Mouse (Mus musculus): ENCODE results near the gene Mettl8.

Gene Mettl8

GRCm38 (mm10) chr2:71055300-71056114 is at the start of gene Mettl8, which contains the start of gene Dcaf17:
Gene Mettl8 (minus strand): TSS chr2:71055583.
Gene Dcaf17 (plus strand): TSS chr2:71055328.
- DNase-seq (ENCODE audit: low spot score in 2 of 2), result peak; percentile 85 to 91

- no peak for DNase-seq (ENCODE audit: low spot score in 2 of 2)
Measured at GRCm38 (mm10) chr2:71104696-71105095, 49.3 kb upstream of the Mettl8 start.

GRCm38 (mm10) chr2:71103292-71103680 is 47.9 kb upstream of the Mettl8 start:
- peak in 1 of 2 experiments; percentile 11 for DNase-seq (ENCODE audit: low spot score in 2 of 2)

GRCm38 (mm10) chr2:71102621-71103291 is 47.4 kb upstream of the Mettl8 start:
- no peak for DNase-seq (ENCODE audit: low spot score in 2 of 2)

- DNase-seq (ENCODE audit: low spot score in 2 of 2), result no peak
Measured at GRCm38 (mm10) chr2:71096170-71096569, 40.8 kb upstream of the Mettl8 start.

- no peak for DNase-seq (ENCODE audit: low spot score in 2 of 2)
Measured at GRCm38 (mm10) chr2:71090660-71091445, 35.5 kb upstream of the Mettl8 start.

GRCm38 (mm10) chr2:71089766-71090165 is 34.4 kb upstream of the Mettl8 start:
- no peak for DNase-seq (ENCODE audit: low spot score in 2 of 2)

- no peak for DNase-seq (ENCODE audit: low spot score in 2 of 2)
Measured at GRCm38 (mm10) chr2:71083454-71084193, 28.2 kb upstream of the Mettl8 start.

GRCm38 (mm10) chr2:71082416-71082815 is 27.0 kb upstream of the Mettl8 start:
- DNase-seq (ENCODE audit: low spot score in 2 of 2), result no peak

- DNase-seq (ENCODE audit: low spot score in 2 of 2), result no peak
Measured at GRCm38 (mm10) chr2:71073828-71074227, 18.4 kb upstream of the Mettl8 start.

- no peak for DNase-seq (ENCODE audit: low spot score in 2 of 2)
Measured at GRCm38 (mm10) chr2:71073330-71073729, 17.9 kb upstream of the Mettl8 start.

GRCm38 (mm10) chr2:71071601-71072000 is 16.2 kb upstream of the Mettl8 start:
- no peak for DNase-seq (ENCODE audit: low spot score in 2 of 2)

- no peak for DNase-seq (ENCODE audit: low spot score in 2 of 2)
Measured at GRCm38 (mm10) chr2:71056115-71056835, 892 bp upstream of the Mettl8 start.

GRCm38 (mm10) chr2:71054716-71055115 is 667 bp downstream of the Mettl8 start:
- DNase-seq (ENCODE audit: low spot score in 2 of 2), result peak in 1 of 2 experiments; percentile 4

- no peak for DNase-seq (ENCODE audit: low spot score in 2 of 2)
Measured at GRCm38 (mm10) chr2:71050511-71050910, 4.9 kb downstream of the Mettl8 start.

GRCm38 (mm10) chr2:71048896-71049295 is 6.5 kb downstream of the Mettl8 start:
- DNase-seq (ENCODE audit: low spot score in 2 of 2), result no peak

GRCm38 (mm10) chr2:71046751-71047320 is 8.5 kb downstream of the Mettl8 start:
- DNase-seq (ENCODE audit: low spot score in 2 of 2), result no peak

GRCm38 (mm10) chr2:71046151-71046550 is 9.2 kb downstream of the Mettl8 start:
- DNase-seq (ENCODE audit: low spot score in 2 of 2), result no peak

- DNase-seq (ENCODE audit: low spot score in 2 of 2), result peak in 1 of 2 experiments; percentile 27
Measured at GRCm38 (mm10) chr2:71039522-71040121, 15.8 kb downstream of the Mettl8 start.

- DNase-seq (ENCODE audit: low spot score in 2 of 2), result no peak
Measured at GRCm38 (mm10) chr2:71037447-71037846, 17.9 kb downstream of the Mettl8 start.

All from natural killer cell, adult 2 months (primary cell).